8 mouse cellular contexts compared by ENCODE assay signal in the genomic region with DNA sequence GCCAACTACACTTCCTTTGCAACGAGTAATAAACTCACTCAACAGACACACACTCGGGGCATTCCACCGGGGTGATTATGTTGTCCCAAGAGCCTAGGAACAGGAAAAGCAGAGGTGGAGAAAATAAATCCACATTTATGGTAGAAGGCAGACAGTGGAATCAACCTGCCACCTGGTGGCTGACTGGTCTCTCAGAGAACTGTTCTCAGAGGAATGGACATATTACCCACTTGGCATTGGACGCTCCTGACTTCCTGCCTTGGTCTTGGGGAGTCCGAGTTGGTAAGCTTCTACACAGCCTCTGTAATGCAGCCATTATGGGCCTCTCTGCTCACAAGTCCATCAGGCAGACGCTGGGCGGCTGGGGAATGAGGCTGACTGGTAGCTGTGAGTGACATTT. TPM values are rescaled to one million over a fixed set of nuclear protein-coding genes. Genes with fewer than 3 reads are reported as not detected.
DNase-seq lines count a peak whose midpoint lies in the region; ATAC-seq and TF ChIP-seq lines count a peak whose summit lies in the region.

No protein-coding gene starts in this region.

- 67% methylated on average over 7 of the region's 7 CpGs for WGBS in forebrain, postnatal 0 days
- whole genome bisulfite sequencing in forebrain, embryonic 12.5 days, result 74% methylated on average over 7 of the region's 7 CpGs
- WGBS in hindbrain, embryonic 16.5 days, result 56% methylated on average over 7 of the region's 7 CpGs

- no peak for ATAC-seq in forebrain, postnatal 0 days
- no peak for ATAC-seq in forebrain, embryonic 12.5 days (ENCODE audit: low FRiP score)
- ATAC-seq in granulocyte monocyte progenitor cell, adult 5-6 weeks (replicated peaks; ENCODE audit: poor library complexity, severe bottlenecking), result 0 out of 2 replicates have a peak, but pooled peaks have one; percentile 31
- no peak for ATAC-seq in hindbrain, embryonic 16.5 days

- TF ChIP-seq CTCF in forebrain, postnatal 0 days (IDR thresholded peaks at IDR 0.05; ENCODE audit: low read depth), result peak; percentile 66

- no peaks in the 10 kb centered on the region for H3K27me3 ChIP-seq in forebrain, postnatal 0 days (ENCODE audit: insufficient read depth, low read length)
- H3K27me3 ChIP-seq in forebrain, embryonic 12.5 days, result no peaks in the 10 kb centered on the region
- H3K27me3 ChIP-seq in hindbrain, embryonic 16.5 days (replicated peaks; ENCODE audit: control insufficient read depth, insufficient read depth, low read length), result no peaks in the 10 kb centered on the region

- no peak overlapping the region for H3K4me3 ChIP-seq in forebrain, postnatal 0 days (ENCODE audit: low read depth, low read length)
- no peak overlapping the region for H3K4me3 ChIP-seq in forebrain, embryonic 12.5 days (replicated peaks)
- H3K4me3 ChIP-seq in hindbrain, embryonic 16.5 days (ENCODE audit: low read length), result no peak overlapping the region

- DNase-seq in forebrain, postnatal 0 days, result peak; percentile 43
- DNase-seq in retina, embryonic 14.5 days (ENCODE audit: low spot score), result peak; percentile 29
- no peak for DNase-seq in retina, postnatal 1 day
- DNase-seq in lung, adult 18-20 months, result peak; percentile 56 to 67
- DNase-seq in spleen, postnatal 36 days (ENCODE audit: low spot score in 2 of 2), result no peak

- no peaks in the 10 kb centered on the region for H3K4me1 ChIP-seq in forebrain, postnatal 0 days (ENCODE audit: insufficient read depth)
- 0 out of 2 replicates have a peak, but pooled peaks cover 4% of the 10 kb centered on the region for H3K4me1 ChIP-seq in forebrain, embryonic 12.5 days
- no peaks in the 10 kb centered on the region for H3K4me1 ChIP-seq in hindbrain, embryonic 16.5 days (ENCODE audit: control insufficient read depth, insufficient read depth, low read depth, low read length)

- no peaks in the 10 kb centered on the region for H3K36me3 ChIP-seq in forebrain, postnatal 0 days (ENCODE audit: insufficient read depth)
- no peaks in the 10 kb centered on the region for H3K36me3 ChIP-seq in forebrain, embryonic 12.5 days (replicated peaks)
- H3K36me3 ChIP-seq in hindbrain, embryonic 16.5 days (ENCODE audit: control insufficient read depth, insufficient read depth, low read length), result no peaks in the 10 kb centered on the region

- H3K9ac ChIP-seq in forebrain, postnatal 0 days, result no peak overlapping the region
- H3K9ac ChIP-seq in forebrain, embryonic 12.5 days, result no peak overlapping the region
- H3K9ac ChIP-seq in hindbrain, embryonic 16.5 days (ENCODE audit: low read depth, low read length), result no peak overlapping the region

- no peak overlapping the region for H3K4me2 ChIP-seq in forebrain, postnatal 0 days (ENCODE audit: low read depth)
- H3K4me2 ChIP-seq in forebrain, embryonic 12.5 days, result no peak overlapping the region
- no peak overlapping the region for H3K4me2 ChIP-seq in hindbrain, embryonic 16.5 days (ENCODE audit: low read length)

- no peak overlapping the region for H3K27ac ChIP-seq in forebrain, postnatal 0 days (ENCODE audit: low read depth, low read length)
- H3K27ac ChIP-seq in forebrain, embryonic 12.5 days, result no peak overlapping the region
- H3K27ac ChIP-seq in hindbrain, embryonic 16.5 days (ENCODE audit: low read depth, low read length), result no peak overlapping the region

- peaks cover 11% of the 10 kb centered on the region; the same call in 1 of the 2 replicates for H3K9me3 ChIP-seq in forebrain, postnatal 0 days (ENCODE audit: low read length)
- peaks cover 12% of the 10 kb centered on the region for H3K9me3 ChIP-seq in forebrain, embryonic 12.5 days
- H3K9me3 ChIP-seq in hindbrain, embryonic 16.5 days (ENCODE audit: control insufficient read depth, low read length), result peaks cover 2% of the 10 kb centered on the region; the same call in 1 of the 2 replicates

RNA-seq across cellular contexts. Expression of a gene that starts 14.9 kb away (rescaled TPM):
- total RNA-seq in forebrain, postnatal 0 days (2014; rRNA removed), result 0.19 and 0.77 TPM in 2 replicates
- polyA plus RNA-seq in forebrain, postnatal 0 days (2015; fragmentation: Nextera tagmentation; extraction: Ambion mirVana), result 0.99 and 1.3 TPM in 2 replicates
- 0.69 and 0.91 TPM in 2 replicates for polyA plus RNA-seq in forebrain, embryonic 12.5 days (2016; fragmentation: Nextera tagmentation; extraction: Ambion mirVana)
- total RNA-seq in granulocyte monocyte progenitor cell, adult 5-6 weeks (2014; fragmentation: Nextera tagmentation), result 3.7 TPM in 1 of 2 replicates, not detected in the other
- total RNA-seq in granulocyte monocyte progenitor cell, adult 5-6 weeks (2017), result 6.5 and 8.8 TPM in 2 replicates
- 0.86 and 1.2 TPM in 2 replicates for polyA plus RNA-seq in hindbrain, embryonic 16.5 days (2015; fragmentation: Nextera tagmentation; extraction: Ambion mirVana)

RNA-seq across cellular contexts. Expression of a gene that starts 45.2 kb away (rescaled TPM):
- 29.2 and 41.7 TPM in 2 replicates for total RNA-seq in forebrain, postnatal 0 days (2014; rRNA removed)
- polyA plus RNA-seq in forebrain, postnatal 0 days (2015; fragmentation: Nextera tagmentation; extraction: Ambion mirVana), result 36.0 and 38.9 TPM in 2 replicates
- 48.8 and 52.8 TPM in 2 replicates for polyA plus RNA-seq in forebrain, embryonic 12.5 days (2016; fragmentation: Nextera tagmentation; extraction: Ambion mirVana)
- total RNA-seq in granulocyte monocyte progenitor cell, adult 5-6 weeks (2014; fragmentation: Nextera tagmentation), result 34.0 and 37.9 TPM in 2 replicates
- 75.1 and 86.0 TPM in 2 replicates for total RNA-seq in granulocyte monocyte progenitor cell, adult 5-6 weeks (2017)
- 46.5 and 47.1 TPM in 2 replicates for polyA plus RNA-seq in hindbrain, embryonic 16.5 days (2015; fragmentation: Nextera tagmentation; extraction: Ambion mirVana)

RNA-seq across cellular contexts. Expression of a gene that starts 53.1 kb away (rescaled TPM):
- 5.3 TPM in 1 of 2 replicates, not detected in the other for total RNA-seq in forebrain, postnatal 0 days (2014; rRNA removed)
- 0.71 and 0.74 TPM in 2 replicates for polyA plus RNA-seq in forebrain, postnatal 0 days (2015; fragmentation: Nextera tagmentation; extraction: Ambion mirVana)
- polyA plus RNA-seq in forebrain, embryonic 12.5 days (2016; fragmentation: Nextera tagmentation; extraction: Ambion mirVana), result 0.68 and 0.85 TPM in 2 replicates
- 32.3 TPM in 1 of 2 replicates, not detected in the other for total RNA-seq in granulocyte monocyte progenitor cell, adult 5-6 weeks (2014; fragmentation: Nextera tagmentation)
- 99.6 and 152 TPM in 2 replicates for total RNA-seq in granulocyte monocyte progenitor cell, adult 5-6 weeks (2017)
- 1.0 and 1.3 TPM in 2 replicates for polyA plus RNA-seq in hindbrain, embryonic 16.5 days (2015; fragmentation: Nextera tagmentation; extraction: Ambion mirVana)

Comparison
In these comparisons a context has a peak if more than half of its experiments do, and no peak if none do; other contexts are left out.
1. DNase-seq: peak in forebrain, postnatal 0 days (single experiment), retina, embryonic 14.5 days (single experiment) and lung, adult 18-20 months (2 of 2); none in retina, postnatal 1 day (single experiment) and spleen, postnatal 36 days (0 of 2).